Mouse (Mus musculus): ENCODE measurements around the gene AF067063.

DNA sequence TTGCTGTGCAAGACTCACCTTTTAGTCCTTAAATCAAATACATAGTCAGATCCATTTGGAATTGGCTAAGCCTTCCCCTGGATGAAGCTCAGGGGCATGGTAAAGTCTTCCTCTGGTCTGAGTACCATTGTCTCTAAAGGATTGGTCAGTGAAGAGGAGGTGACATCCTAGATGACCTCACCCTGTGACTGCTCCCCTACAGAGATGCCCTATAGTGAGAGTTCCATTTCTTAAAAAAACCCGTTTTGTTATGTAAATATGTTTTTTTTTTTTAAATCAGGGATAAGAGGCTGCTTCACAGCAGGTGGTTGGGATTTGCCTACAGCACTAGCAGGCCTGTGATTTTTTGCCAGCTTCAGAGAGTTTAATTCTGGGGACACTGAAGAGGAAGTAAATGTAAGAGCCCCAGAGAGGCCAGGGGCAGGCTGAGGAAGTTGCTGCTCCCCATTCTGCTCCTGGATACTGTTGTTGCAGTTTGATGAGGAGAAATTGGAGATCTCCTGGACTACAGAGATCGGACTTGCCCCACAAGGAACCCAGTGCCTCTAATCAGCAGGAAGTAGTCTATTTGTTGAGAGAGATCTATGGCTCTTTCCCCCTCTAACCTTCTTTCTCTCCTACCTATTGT, 12.3 kb downstream of the AF067063 start:
- no peak for TF ChIP-seq POLR2A (IDR thresholded peaks at IDR 0.05; ENCODE audit: low read depth, low read length)
- TF ChIP-seq MAFK (IDR thresholded peaks at IDR 0.05; ENCODE audit: insufficient replicate concordance, low read length): no peak
- TF ChIP-seq POLR2AphosphoS2 (IDR thresholded peaks at IDR 0.05; ENCODE audit: low read depth, low read length): no peak

Data from CH12.LX (cell line).